Mouse (Mus musculus): Measurements from ENCODE around the gene Rnase1.

Gene Rnase1

DNA sequence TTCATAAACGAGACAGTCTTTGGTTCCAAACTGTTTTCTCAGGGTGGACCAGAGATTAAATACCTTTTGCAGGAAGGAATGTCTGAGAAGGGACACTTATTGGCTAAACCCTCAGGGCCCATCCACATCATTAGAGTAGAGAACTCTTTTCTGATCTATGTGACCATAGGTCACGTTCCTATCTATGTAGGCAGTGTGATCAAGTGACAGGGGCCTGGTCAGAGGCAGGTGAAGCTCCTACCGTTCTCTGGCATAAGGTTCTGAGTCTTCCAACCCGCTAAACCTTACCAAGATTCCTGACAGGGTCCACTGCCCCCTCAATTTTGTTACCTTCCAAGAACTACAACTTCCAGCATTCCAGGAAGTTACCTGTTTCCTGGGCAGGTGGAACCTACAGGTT, 4.5 kb downstream of the Rnase1 start:
- no peak for DNase-seq (ENCODE audit: low read depth)

GRCm38 (mm10) chr14:51140342-51140741, 6.2 kb downstream of the Rnase1 start:
- DNase-seq (ENCODE audit: low read depth) = peak; percentile 9

DNA sequence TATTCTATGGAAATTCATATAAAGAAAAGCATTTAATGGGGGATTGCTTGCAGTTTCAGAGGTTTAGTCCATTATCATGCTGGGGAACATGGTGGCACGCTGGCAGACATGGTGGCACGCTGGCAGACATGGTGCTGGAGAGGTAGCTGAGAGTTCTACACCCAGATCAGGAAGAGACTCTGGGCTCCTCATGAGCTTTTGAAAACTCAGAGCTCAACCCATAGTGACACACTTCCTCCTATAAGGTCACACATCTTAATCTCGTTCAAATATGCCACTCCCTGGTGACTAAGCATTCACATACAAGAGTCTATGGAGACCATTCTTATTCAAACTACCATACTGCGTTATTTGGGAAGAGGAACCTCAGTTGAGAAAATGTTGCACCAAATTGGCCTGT, 14.2 kb downstream of the Rnase1 start:
- no peak for DNase-seq (ENCODE audit: low read depth)

- no peak for DNase-seq (ENCODE audit: low read depth)
These were observed 15.3 kb downstream of the Rnase1 start for GRCm38 (mm10) chr14:51131086-51131815.

- no peak for DNase-seq (ENCODE audit: low read depth)
These were observed 16.2 kb downstream of the Rnase1 start for GRCm38 (mm10) chr14:51130315-51130940.

DNA sequence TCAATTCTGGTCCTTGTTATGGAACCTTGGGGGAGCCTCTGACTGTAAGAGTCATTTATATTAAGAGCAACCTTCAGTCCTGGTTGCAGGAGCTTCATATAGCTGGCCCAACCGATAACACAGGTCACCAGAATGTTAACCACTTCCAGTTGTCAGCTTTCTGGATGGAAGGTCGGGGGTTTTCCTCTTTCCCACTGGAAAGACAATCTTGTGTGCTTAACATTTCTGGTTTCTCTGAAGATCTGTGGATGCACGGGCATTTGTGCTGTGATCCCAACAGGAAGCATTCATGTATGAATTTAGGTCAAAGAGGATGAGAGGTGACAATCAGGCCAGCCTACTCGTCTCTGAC, 17.0 kb downstream of the Rnase1 start:
- DNase-seq (ENCODE audit: low read depth) = no peak

DNA sequence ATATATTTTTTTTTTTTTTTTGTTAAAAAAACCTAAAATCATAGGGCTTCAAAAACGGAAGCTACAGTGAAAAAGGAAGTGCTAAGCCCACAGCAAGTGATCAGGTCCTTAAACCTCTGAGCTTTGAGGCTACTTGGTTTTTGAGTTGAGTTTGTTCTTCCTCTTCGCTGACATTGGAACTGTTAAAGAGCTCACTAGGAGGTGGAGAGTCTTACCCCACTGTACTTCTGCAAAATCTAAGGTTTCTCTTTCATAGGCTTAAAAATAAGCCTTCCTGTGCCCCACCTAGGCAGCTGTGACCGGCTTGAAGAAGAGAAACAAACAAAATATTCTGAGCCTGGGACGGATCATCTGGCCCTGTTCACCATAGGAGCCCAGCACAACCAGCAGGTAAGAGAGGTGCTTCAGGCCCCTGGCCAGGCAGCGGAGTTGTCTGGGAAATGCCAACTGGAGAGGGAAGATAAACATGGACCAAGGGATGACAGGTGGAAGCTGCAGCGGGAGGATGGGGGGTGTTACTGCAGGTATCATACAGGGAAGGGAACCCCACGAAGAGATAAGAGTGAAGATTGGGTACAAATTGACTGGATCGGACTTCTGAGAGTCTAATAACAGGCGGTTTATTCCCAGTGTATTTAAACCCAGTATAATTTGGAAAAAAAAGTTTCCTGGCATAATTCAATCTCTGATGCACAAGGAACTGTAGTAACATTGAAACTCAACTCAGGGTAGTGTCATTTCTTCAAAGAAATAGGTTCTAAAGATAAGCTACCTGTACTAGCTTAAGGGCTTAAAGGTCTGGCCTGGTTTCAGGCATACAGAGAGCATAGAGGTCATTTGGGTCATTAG, 17.6 kb downstream of the Rnase1 start:
- DNase-seq (ENCODE audit: low read depth) = no peak

DNA sequence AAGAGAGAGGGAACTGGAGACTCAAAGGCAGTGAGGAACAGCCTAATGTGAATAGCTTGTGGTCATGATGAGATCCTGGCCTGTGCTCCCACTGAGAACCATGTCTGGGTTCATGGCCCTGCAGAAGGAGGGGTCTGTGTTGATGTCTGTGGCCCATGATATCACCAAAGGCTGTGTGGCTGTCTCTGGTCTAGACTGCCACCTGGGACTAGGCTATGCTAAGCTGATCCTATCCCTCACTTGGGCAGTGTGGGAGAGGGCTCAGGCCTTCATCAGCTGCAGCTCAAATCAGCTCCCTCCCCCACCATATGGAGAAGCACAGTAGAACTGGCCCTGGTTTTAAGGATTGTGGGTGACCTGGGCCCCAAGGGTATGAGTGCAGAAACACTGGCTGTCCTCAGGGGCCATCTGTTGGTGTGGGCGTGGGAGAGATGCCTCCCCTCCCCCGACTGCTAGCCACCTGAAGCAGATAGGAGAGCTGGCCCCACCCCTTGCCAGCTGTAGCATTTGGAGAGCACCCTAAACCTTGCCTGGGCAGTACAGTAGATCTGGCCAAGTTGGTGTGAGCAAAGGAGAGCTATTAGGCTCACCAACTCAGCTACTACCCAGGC, 18.8 kb downstream of the Rnase1 start:
- no peak for DNase-seq (ENCODE audit: low read depth)

GRCm38 (mm10) chr14:51125684-51126083, 20.9 kb downstream of the Rnase1 start:
- peak; percentile 43 for DNase-seq (ENCODE audit: low read depth)

- DNase-seq (ENCODE audit: low read depth) = no peak
These were observed 32.5 kb downstream of the Rnase1 start, which contains the start of gene Eddm3b for GRCm38 (mm10) chr14:51113916-51114560. TSS of gene Eddm3b (plus strand) at chr14:51114426.

DNA sequence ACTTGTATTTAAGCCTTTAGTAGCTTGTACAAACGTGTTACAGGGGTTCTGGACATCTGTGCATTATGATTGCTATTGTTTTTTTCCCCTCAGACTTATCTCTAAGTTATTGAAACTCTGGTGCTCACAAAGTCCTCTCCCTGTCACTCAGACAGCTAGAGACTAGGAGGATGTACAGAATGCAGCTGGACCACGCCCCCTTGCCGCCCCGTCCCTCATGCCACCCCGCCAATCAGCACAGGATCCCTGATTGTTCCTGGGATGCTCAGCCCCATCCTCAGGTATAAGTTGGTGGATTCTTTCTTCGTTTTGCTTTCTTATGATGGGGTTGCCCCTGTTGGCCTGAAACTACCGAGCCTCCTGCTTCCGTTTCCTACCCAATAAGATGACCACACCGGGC, 33.1 kb downstream of the Rnase1 start:
- DNase-seq (ENCODE audit: low read depth) = no peak

DNA sequence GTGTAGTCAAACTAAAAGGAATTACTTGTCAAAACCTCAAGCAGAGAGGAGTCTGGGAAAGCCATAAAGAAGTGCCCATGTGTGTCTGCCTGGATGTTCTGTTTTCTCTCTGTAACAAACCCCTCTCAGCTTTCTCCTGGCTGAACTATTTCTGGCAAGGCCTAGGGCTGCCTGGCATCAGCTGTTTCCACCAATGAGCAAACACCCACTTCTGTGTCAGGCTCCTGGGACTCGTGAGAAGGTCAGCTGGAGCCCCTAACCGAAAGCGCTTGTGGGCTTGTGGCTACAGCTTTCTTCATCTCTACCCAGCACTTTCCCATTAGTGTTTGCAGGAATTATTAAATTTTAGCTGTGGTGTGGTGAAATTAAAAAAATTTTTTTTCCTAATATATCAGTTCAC, 34.6 kb downstream of the Rnase1 start:
- DNase-seq (ENCODE audit: low read depth) = no peak

- DNase-seq (ENCODE audit: low read depth) = no peak
These were observed 40.1 kb downstream of the Rnase1 start for GRCm38 (mm10) chr14:51106449-51106967.

DNA sequence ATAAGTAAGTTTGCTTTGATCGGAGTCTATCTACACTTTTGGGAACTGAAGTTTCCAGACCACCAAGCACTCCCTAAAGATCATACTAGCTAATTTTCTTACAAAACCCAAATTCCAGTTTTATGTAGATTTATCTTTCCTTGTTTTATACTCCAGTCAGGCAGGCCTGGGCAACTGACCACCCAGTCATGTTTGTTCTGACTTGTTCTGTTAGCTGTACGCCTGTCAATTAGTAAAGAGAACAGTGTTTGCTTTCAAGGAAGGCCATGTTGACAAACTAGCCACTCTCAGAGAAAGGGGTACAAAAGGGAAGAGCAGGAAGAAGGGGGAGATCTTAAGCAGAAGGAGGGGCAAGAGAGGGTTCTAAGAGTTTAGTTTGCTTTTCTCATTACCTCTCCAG, 42.2 kb downstream of the Rnase1 start:
- DNase-seq (ENCODE audit: low read depth) = no peak

GRCm38 (mm10) chr14:51103217-51103616, 43.4 kb downstream of the Rnase1 start:
- DNase-seq (ENCODE audit: low read depth) = peak; percentile 80

DNA sequence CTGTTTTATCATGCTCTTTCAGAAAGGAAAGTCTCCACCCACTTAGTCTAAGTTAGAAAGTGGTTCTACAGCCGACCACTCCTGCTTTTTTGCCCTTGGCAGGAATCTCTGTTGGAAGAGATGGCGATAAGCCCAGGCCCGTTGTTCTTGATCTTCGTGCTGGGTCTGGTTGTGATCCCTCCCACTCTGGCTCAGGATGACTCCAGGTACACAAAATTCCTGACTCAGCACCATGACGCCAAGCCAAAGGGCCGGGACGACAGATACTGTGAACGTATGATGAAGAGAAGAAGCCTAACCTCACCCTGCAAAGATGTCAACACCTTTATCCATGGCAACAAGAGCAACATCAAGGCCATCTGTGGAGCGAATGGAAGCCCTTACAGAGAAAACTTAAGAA, 45.3 kb downstream of the Rnase1 start:
- no peak for DNase-seq (ENCODE audit: low read depth)

DNA sequence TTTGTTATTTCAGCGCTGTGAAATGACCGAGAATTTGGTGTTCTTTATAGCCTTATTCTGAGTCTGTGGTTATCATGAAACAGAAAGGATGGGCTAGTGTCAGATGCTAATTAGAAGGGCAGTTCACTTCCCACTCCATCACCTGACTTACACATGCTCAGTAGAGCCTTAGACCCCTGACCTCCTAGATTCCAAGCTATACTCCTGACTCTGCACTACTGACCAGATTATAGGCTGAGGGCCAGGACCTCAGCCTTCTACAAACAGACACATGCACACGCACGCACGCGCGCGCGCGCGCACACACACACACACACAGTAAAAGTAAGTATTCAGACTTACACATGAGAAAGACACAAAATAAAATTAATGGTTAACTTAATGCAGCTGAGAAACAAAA, 47.7 kb downstream of the Rnase1 start:
- DNase-seq (ENCODE audit: low read depth) = no peak

DNA sequence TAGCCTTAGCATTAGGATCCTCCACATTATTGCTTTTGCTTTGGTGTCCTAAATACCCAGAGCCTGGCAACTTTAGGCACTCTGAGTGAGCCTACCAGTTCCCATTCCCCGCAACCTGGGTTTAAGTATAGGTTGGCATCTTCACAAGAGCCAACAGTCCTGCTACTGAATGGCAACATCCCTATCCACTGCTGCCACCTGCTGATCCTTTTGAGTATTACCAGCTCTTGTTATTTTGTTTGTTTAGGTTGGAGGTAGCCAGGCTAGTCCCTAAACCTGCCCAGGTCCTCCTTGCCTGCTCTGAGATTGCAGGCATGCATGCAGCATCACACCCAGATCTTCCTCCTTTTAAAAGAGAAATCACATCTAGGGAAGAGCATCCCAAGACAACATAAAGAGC, 48.3 kb downstream of the Rnase1 start:
- DNase-seq (ENCODE audit: low read depth) = peak; percentile 29

GRCm38 (mm10) chr14:51095736-51096524, 50.7 kb downstream of the Rnase1 start:
- DNase-seq (ENCODE audit: low read depth) = no peak

Measured in NIH3T3 (cell line).